Mouse (Mus musculus) gastrocnemius, adult 2 months (tissue): ENCODE data around the gene Polr1c. TPM values are rescaled to one million over a fixed set of nuclear protein-coding genes. Genes with fewer than 3 reads are reported as not detected.

Experiments used
- DNase-seq: peaks from one replicate; pipeline ENCODE4 v3.0.0; 2022
- H3K27ac ChIP-seq: fragments of 200-600 bp; 2 replicates; pipeline ENCODE4 v1.8.1; 2022; ENCODE audit warnings: mild to moderate bottlenecking
- H3K4me3 ChIP-seq: fragments of 200-600 bp; 2 replicates; pipeline ENCODE4 v1.8.1; 2022; ENCODE audit warnings: mild to moderate bottlenecking, moderate library complexity
- CTCF ChIP-seq: fragments of 200-600 bp; IDR thresholded peaks from 2 replicates; pipeline ENCODE4 v1.8.1; 2022; ENCODE audit warnings: antibody characterized with exemption, mild to moderate bottlenecking, moderate library complexity
- intact Hi-C: fragments of 180-260 bp; cut with DNase I; formaldehyde crosslinking; loops from one replicate; pipeline ENCODE4 v1.15.1; 2025
- microRNA-seq: library from miRNA; unstranded; fragments of <30 nt; microRNA quantifications from one replicate; pipeline ENCODE4 v1.2.0, GENCODE M21; 2021
- total RNA-seq, 2 experiments: library from RNA; stranded (reverse); gene quantifications; 2 replicates each; pipeline ENCODE4 v1.2.3; 2021

Gene Polr1c
- total RNA-seq, 2 experiments from 2014 or later: 13.7 to 14.5 TPM

DNA sequence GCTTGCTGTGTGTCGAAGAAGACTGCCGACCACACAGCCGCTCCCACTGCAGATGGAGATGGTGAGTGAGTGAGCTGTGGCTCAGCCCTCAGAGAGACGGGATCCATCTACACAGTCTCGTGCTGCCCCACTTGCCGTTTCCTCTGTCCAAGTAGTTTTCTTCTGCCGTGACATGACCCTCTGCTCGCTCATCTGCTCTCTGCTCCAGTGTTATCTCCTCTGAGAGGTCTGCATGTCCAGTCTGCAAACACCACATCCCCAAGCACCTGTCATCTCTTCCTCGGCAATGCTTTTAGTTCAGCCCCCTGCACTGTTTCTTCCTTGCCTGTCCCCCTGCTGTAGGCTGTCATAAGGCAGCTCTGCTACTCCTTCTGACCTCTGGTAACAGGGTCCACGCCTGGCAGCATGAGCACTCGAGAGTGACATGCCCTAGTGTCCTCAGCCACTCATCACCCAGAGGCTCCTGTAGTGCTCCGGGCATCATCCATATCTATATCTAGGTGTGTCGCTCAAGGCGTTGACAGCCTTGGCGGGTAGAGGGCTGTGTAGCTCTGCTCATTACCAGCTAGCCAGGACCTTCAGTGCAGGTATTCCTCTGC is 8.2 kb downstream of the Polr1c start:
- no peak overlapping the region for H3K4me3 ChIP-seq
- no peak for DNase-seq
- TF ChIP-seq CTCF: no peak
- no peak overlapping the region for H3K27ac ChIP-seq
- intact Hi-C loops: no loop called here

DNA sequence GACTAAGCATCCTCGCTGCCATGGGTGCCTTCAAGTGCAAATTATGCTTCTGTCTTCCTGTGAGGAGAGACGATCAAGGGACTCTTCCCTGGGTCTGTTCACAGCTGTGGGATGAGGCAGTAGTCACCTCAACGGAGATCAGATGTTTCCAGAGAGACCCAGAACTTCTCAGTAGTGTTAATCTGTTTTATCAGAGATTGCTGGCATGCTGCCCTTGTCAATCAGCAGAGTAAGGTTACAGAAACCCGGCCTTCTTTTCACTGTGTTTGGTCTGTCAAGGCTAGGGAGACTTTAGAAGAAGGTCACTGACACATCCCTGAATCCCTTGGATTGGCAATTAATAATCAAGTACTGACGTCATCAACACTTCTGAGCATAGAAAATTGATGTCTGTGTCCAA is 10.4 kb downstream of the Polr1c start:
- no peak for TF ChIP-seq CTCF
- intact Hi-C loops: no loop called here
- Histone ChIP-seq H3K27ac (no peak overlapping the region), H3K4me3 (no peak overlapping the region)
- no peak for DNase-seq

- Histone ChIP-seq H3K4me3 (no peak overlapping the region), H3K27ac (no peak overlapping the region)
- no peak for TF ChIP-seq CTCF
- DNase-seq: no peak
- intact Hi-C loops: no loop called here
These were observed 10.8 kb downstream of the Polr1c start for GRCm38 (mm10) chr17:46237079-46237478.

DNA sequence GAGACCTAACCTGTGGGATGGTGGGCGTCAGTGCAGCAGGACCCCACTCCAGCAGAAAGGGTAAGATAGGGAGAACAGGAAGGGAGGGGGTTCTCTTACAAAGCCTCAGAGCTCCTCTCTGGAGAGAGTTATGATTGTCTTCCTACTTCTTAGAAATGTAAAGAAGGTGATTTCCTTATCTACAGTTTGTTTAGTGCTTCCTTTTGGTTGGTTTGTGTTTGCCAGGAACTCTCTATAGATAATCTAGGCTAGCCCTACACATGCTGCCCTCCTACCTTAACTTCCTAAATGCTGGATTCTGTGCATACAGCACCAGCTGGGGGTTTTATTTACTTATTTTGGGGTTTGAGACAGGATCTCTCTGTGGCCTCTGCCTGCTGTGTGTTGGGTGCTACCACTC is 11.8 kb downstream of the Polr1c start:
- Histone ChIP-seq H3K4me3 (no peak overlapping the region), H3K27ac (no peak overlapping the region)
- no peak for TF ChIP-seq CTCF
- intact Hi-C loops: no loop called here
- DNase-seq: no peak

- Histone ChIP-seq H3K4me3 (no peak overlapping the region), H3K27ac (no peak overlapping the region)
- DNase-seq: no peak
- intact Hi-C loops: no loop called here
- TF ChIP-seq CTCF: no peak
These were observed 20.3 kb downstream of the Polr1c start for GRCm38 (mm10) chr17:46227576-46227975.

- DNase-seq: no peak
- Histone ChIP-seq H3K27ac (no peak overlapping the region), H3K4me3 (no peak overlapping the region)
- no peak for TF ChIP-seq CTCF
- intact Hi-C loops: no loop called here
These were observed 26.3 kb downstream of the Polr1c start for GRCm38 (mm10) chr17:46221601-46222000.

- H3K4me3 ChIP-seq: no peak overlapping the region
- H3K27ac ChIP-seq: no peak overlapping the region
- intact Hi-C loops: no loop called here
- TF ChIP-seq CTCF: no peak
- DNase-seq: no peak
These were observed 37.3 kb downstream of the Polr1c start for GRCm38 (mm10) chr17:46210550-46210949.

DNA sequence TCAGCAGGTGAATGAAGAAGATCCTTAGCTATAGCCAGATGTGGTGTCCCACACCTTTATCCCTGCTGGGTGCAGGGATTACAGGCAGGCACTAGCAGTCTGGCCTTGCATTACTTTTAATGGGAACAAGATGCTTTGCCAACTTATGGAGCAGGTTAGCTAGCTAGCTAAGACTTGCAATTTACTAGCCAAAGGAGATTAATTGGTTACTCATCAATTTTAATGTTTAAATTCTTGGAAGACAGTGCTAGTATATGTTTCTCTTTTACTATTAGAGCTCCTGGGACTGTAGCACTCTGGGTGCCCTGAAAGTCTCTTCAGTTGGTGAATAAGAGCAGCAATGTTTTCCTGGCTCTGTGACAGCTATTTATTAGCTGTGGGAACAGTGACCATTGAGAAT is 41.2 kb downstream of the Polr1c start:
- Histone ChIP-seq H3K4me3 (no peak overlapping the region), H3K27ac (no peak overlapping the region)
- no peak for DNase-seq
- no peak for TF ChIP-seq CTCF
- intact Hi-C loops: no loop called here

DNA sequence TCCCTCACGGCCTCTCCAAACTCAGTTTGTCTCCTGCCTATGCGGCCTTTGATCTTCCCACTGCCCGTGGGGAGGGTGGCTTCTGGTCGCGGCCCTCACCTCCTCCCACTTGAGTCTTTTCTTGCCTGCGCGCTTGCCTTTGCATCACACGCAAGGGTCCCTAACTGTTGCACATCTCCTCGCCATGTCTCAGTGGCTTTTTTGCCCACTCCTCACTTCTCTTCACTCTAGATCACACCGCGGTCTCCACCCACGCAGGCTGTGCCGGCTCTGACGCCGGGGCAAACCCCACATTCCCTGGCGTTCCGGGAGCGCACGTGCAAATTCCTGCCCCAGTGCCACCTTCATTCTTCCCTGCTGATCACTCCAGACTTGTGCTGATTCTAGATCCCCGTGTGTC is 44.8 kb downstream of the Polr1c start:
- peak overlapping the region; percentile 89 for H3K4me3 ChIP-seq
- H3K27ac ChIP-seq: peak overlapping the region; percentile 94
- peak; percentile 45 for DNase-seq
- no peak for TF ChIP-seq CTCF
- intact Hi-C loops: no loop called here

DNA sequence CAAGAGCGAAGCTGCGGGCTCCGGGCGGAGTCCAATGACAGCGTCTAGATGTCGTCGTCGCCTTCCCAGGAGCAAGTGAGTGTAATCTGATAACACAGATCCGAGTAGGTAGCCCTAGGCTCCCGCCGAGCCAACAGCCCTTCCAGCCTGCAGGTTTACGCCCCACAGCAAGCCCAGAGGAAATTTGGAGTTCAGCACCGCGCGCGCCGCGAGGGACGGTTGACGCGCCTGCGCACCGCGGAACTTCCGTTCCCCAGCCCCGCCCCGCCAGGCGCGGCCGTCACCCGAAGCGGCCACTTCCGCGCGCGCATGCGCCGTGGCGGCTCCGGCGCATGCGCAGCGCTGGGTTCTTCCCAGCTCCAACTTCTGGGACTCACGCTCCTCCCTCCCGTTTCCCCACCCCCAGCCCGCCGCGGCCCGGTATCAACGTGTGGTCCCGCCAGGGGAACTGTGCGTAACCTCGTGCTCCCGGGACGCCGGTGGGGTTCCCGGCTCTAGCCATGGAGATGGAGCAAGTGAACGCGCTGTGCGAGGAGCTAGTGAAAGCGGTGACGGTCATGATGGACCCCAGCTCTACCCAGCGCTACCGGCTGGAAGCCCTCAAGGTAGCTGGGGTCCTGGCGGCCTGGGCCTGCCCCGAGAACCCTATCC is 45.3 kb downstream of the Polr1c start, which contains the start of the genes Polh and Xpo5:
TSS of gene Polh (minus strand) at position 225 of the 651 bp plus-strand sequence.
TSS of gene Xpo5 (plus strand) at position 362 of the 651 bp plus-strand sequence.
- Histone ChIP-seq H3K4me3 (peak within 1 kb of the TSS; percentile 89), H3K27ac (peak within 1 kb of the TSS; percentile 94)
- DNase-seq: peak; percentile 96
- TF ChIP-seq CTCF: peak; percentile 12; the same call in 1 of the 2 replicates
- intact Hi-C loops: no loop called here

DNA sequence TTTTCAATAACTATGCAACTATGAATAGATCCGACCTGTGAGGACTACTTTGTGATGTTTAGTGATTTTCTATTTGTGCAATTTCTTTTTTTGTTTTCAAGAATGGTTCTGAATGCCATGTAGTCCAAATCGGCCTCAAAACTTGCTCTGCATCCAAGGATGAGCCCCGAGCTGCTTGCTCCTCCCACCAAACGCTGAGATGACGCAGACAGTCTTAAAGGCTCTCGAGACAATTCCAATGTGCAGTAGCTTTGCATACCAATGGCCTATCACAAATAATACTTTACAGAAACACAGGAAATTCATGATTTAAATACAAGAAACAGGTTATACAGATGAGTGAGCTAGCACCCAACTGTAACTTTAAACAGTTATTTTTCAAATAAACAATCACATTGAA is 46.7 kb downstream of the Polr1c start:
- no peak for DNase-seq
- TF ChIP-seq CTCF: no peak
- peak overlapping the region; percentile 89 for H3K4me3 ChIP-seq
- H3K27ac ChIP-seq: peak overlapping the region; percentile 94
- intact Hi-C loops: no loop called here

Small RNA genes lying within 50 kb of the gene (microRNA-seq; reads per million reads assigned to microRNA genes)
- not detected for gene Mir693

Other genes starting within 250 kb of the Polr1c start
- gene Vegfa, start 215.7 kb downstream of the Polr1c start, total RNA-seq: 100 to 1,000 TPM; 135 to 219 TPM
- 100 to 1,000 TPM in 1 of 2 experiments, 10 to 100 TPM in 1; 84.2 to 104 TPM for gene Mrps18a, start 137.1 kb downstream of the Polr1c start, total RNA-seq
- gene Rsph9, start 103.8 kb downstream of the Polr1c start, total RNA-seq: under 1 TPM; 0.47 to 0.61 TPM
- gene Mad2l1bp, start 94.5 kb downstream of the Polr1c start, total RNA-seq: 10 to 100 TPM; 20.8 to 25.1 TPM
- 10 to 100 TPM; 52.7 to 55.2 TPM for gene Gtpbp2, start 87.0 kb downstream of the Polr1c start, total RNA-seq
- gene Polh, start 45.4 kb downstream of the Polr1c start, total RNA-seq: 10 to 100 TPM; 11.8 to 14.1 TPM
- gene Xpo5, start 45.3 kb downstream of the Polr1c start, total RNA-seq: 10 to 100 TPM; 10.8 to 12.2 TPM
- gene Yipf3, start within 50 bp of the Polr1c start, total RNA-seq: 10 to 100 TPM; 55.8 to 59.5 TPM
- under 1 TPM in 1 of 2 experiments, not detected in 1; 0.14 TPM for gene Lrrc73, start 5.5 kb upstream of the Polr1c start, total RNA-seq
- gene Tjap1, start 35.0 kb upstream of the Polr1c start, total RNA-seq: 10 to 100 TPM; 37.2 to 43.8 TPM
- not detected for gene Dlk2, start 49.4 kb upstream of the Polr1c start, total RNA-seq
- gene Abcc10, start 80.3 kb upstream of the Polr1c start, total RNA-seq: 1 to 10 TPM; 2.4 to 2.9 TPM
- 10 to 100 TPM; 14.1 to 17.4 TPM for gene Zfp318, start 135.7 kb upstream of the Polr1c start, total RNA-seq
- under 1 TPM; 0.33 to 0.66 TPM for gene Crip3, start 180.9 kb upstream of the Polr1c start, total RNA-seq
- gene Slc22a7, start 190.4 kb upstream of the Polr1c start, total RNA-seq: not detected
- under 1 TPM; 0.08 to 0.22 TPM for gene Ttbk1, start 239.6 kb upstream of the Polr1c start, total RNA-seq
- 1 to 10 TPM; 5.2 to 5.7 TPM for gene Dnph1, start 248.7 kb upstream of the Polr1c start, total RNA-seq